Mouse (Mus musculus) ovary, adult 18-20 months (tissue): Measurements from ENCODE around the gene Wipi2.

ENCODE experiments used
- DNase-seq: peaks from one replicate; pipeline ENCODE4 v3.0.0; 2022; ENCODE audit warnings: low spot score, mixed read lengths

Gene Wipi2

GRCm38 (mm10) chr5:142627398-142627797 lies at the start of gene Wipi2:
Gene Wipi2 (plus strand): TSS chr5:142627698.
- no peak for DNase-seq

- no peak for DNase-seq
These were observed 49.3 kb upstream of the Wipi2 start for GRCm38 (mm10) chr5:142578192-142578591.

DNA sequence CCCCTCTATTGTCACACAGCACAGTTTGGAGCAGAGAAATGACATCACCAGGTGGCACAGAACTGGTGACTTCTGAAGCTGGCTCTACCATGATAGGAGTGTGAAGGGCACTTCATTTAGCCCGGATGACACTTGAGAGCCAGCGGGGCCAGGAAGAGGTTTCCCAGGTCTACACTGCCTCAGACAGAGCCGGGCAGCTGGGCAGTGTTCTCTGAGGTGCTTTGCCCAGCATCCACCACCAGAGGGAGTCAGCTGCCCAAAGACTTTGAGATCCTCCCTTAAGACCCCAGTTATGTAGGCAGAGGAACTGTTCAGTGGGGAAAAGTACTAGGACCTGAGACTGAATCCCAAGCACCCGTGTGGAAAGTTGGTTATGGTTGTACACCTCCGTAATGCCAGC lies 46.0 kb upstream of the Wipi2 start:
- no peak for DNase-seq

- DNase-seq: no peak
These were observed 43.8 kb upstream of the Wipi2 start for GRCm38 (mm10) chr5:142583616-142584126.

DNA sequence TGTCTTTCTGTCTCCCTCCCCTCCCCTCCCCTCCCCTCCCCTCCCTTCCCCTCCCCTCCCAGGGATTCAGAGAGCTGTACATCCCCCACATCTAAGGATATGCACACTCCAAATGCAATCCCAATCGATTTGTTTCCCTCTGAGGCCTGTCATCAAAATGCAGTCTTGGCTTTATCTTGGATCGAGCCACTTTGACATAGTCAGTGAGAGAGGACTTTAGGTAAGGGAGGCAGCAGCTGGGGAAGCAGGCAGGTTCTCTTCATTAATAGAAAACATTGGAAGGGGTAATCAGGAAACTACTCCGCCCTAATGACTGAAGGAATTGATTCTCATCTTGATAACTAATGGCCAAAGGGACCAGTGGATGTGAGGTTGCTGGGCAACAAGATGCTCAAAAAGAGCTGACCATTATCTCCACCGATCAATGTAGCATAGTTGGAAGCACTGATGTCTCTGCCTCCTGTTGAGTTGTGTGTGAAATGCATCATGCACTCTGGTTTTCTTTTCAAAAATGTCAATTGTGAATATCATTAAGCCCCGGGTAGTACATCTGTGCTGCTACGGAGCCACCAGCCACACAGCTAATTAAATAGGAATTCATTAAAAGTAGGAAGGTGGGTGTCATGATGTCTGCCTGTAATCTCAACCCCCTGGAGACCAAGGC lies 36.4 kb upstream of the Wipi2 start:
- DNase-seq: no peak

GRCm38 (mm10) chr5:142595698-142596097 lies 31.8 kb upstream of the Wipi2 start:
- no peak for DNase-seq

- DNase-seq: no peak
These were observed 30.8 kb upstream of the Wipi2 start for GRCm38 (mm10) chr5:142596723-142597122.

GRCm38 (mm10) chr5:142597648-142598390 lies 29.7 kb upstream of the Wipi2 start:
- no peak for DNase-seq

DNA sequence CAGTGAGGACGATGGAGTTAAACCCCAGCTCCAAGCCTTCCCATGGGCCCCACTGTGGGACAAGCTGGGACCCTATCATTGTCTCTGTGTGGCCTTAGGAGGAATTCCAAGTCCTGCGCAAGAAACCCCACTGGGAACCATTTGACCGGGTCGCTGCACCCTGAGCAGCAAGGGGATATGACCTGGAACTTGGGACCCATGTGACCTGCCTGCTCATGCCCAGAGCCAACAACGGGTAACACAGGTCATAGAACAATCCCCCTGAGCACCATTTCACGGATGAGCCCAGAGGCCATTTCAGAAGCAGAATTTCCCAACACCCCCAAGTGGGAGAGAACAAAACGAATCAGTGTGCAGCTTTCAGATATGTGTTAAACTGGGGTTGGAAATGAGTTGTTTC lies 23.1 kb upstream of the Wipi2 start:
- DNase-seq: no peak

GRCm38 (mm10) chr5:142605288-142605687 lies 22.2 kb upstream of the Wipi2 start:
- no peak for DNase-seq

- peak; percentile 26 for DNase-seq
These were observed 19.1 kb upstream of the Wipi2 start, which contains the start of gene Mmd2 for GRCm38 (mm10) chr5:142608259-142608988. Gene Mmd2 (minus strand): TSS chr5:142608800.

DNA sequence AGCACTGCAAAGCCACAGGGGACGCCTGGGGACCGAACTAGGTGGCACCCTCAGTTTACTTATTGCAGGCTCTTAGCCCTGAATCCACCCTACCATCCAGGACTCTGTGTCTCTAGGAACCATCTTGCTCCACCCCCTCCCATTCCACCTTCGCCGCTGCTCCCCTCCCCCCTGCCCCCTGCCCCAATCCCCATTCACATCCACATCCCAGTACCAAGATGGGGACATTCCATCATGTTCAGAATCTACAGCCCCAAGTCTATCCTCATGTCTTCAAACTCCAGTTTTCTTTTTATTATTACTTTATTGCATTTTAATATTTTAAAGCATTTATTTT lies 18.5 kb upstream of the Wipi2 start:
- no peak for DNase-seq

- no peak for DNase-seq
These were observed 17.1 kb upstream of the Wipi2 start for GRCm38 (mm10) chr5:142610362-142610761.

GRCm38 (mm10) chr5:142614513-142614912 lies 13.0 kb upstream of the Wipi2 start:
- DNase-seq: no peak

DNA sequence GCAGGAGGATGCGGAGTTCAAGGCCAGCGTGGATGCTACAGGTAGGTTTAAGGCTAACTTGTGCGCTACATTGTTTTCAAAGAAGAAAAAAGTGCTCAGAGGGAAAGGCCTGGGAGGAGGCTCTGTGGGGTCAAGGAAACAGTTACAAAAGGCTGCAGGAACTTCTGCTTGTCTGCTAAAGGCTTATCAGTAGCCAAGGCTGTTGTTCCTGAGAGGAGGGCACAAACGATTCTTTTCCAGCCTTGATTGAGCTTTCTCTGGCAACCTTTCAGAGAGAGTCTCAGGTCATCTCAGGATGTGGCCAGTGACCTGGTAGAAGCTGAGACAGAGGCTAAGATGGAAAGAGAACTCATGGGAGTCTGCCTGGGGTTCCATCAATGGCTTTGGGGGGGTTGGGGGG lies 11.9 kb upstream of the Wipi2 start:
- DNase-seq: peak; percentile 29

DNA sequence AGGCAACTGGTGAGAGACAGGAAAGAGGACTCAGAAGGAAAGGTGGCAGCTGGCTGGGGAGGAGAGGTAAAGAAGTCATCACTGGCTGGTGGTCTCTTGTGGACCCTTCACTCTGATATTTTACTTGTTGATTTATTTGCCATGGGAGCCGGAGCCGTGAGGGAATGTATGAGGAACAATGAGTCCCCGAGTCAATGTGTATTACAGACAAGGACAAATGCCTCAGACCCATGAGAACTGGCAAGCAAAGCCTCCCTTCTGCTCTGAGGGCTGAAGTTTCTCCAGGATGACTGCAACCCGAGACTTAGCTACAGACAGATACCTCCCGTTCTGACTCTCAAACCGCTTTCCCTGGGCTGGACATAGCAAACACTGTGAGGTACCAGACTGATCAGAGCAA lies 11.2 kb upstream of the Wipi2 start:
- no peak for DNase-seq

GRCm38 (mm10) chr5:142619866-142620265 lies 7.6 kb upstream of the Wipi2 start:
- DNase-seq: no peak

DNA sequence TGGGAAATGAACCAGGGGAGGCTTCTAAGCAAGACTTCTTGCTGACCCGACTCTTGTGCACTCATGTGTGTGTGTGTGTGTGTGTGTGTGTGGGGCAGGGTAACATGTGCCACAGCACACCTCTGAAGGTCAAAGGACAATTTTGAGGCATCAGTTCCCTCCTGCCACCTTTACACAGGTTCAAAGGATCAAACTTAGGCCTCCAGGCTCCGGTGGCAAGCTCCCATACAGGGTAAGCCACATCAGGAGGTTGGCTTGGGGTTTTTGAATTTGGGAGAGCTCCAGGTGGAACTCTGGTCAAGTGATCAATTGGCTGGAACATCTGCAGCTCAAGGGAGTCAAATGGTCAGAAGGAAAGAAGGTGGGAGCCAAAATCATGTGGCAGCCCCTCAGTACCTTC lies 6.1 kb upstream of the Wipi2 start:
- DNase-seq: no peak

GRCm38 (mm10) chr5:142622134-142622533 lies 5.4 kb upstream of the Wipi2 start:
- DNase-seq: no peak

GRCm38 (mm10) chr5:142623080-142623479 lies 4.4 kb upstream of the Wipi2 start:
- DNase-seq: no peak

GRCm38 (mm10) chr5:142628726-142629662 lies 1.5 kb downstream of the Wipi2 start:
- peak; percentile 96 for DNase-seq

GRCm38 (mm10) chr5:142629663-142630025 lies 2.1 kb downstream of the Wipi2 start:
- DNase-seq: no peak
